Mouse (Mus musculus): Measurements from ENCODE around the gene Aip.

- TF ChIP-seq CTCF (IDR thresholded peaks at IDR 0.05; ENCODE audit: low read depth) (no peak), EP300 (optimal IDR thresholded peaks at IDR 0.05) (no peak)
Observed at GRCm38 (mm10) chr19:4130106-4130505, 4.4 kb upstream of the Aip start.

Measured in stomach, postnatal 0 days (tissue).